Mouse (Mus musculus): ENCODE data around the gene Arl4c.

- TF ChIP-seq GATA1 (IDR thresholded peaks at IDR 0.05; ENCODE audit: borderline replicate concordance, low read length): no peak
- TF ChIP-seq FLI1 (IDR thresholded peaks at IDR 0.05; ENCODE audit: low read length): no peak
These were observed 60.8 kb downstream of the Arl4c start for GRCm38 (mm10) chr1:88641194-88641593.
